Mouse (Mus musculus) megakaryocyte, embryonic 14.5 days (primary cell): ENCODE data around the gene Rab7b.

ENCODE experiments used
- FLI1 ChIP-seq: IDR thresholded peaks from 2 replicates; pipeline ENCODE4 v1.6.1; 2012; ENCODE audit warnings: low read length, inconsistent platforms, mixed read lengths
- GATA1 ChIP-seq: IDR thresholded peaks from 3 replicates; pipeline ENCODE4 v1.6.1; 2012; ENCODE audit warnings: mixed read lengths, low read length, inconsistent platforms, borderline replicate concordance

- TF ChIP-seq GATA1 (no peak), FLI1 (no peak)
These were observed 38.1 kb downstream of the Rab7b start for GRCm38 (mm10) chr1:131726586-131726985.
